Mouse (Mus musculus): Measurements from ENCODE around the gene Herpud1. TPM values are rescaled to one million over a fixed set of nuclear protein-coding genes. Genes with fewer than 3 reads are reported as not detected.

The Herpud1 gene
- total RNA-seq, 2 experiments from 2014 or later: 65.5 to 75.2 TPM

- DNase-seq (ENCODE audit: low spot score in 2 of 2): no peak
These were observed 13.2 kb upstream of the Herpud1 start for GRCm38 (mm10) chr8:94372955-94373599.

GRCm38 (mm10) chr8:94375551-94375991 is 10.7 kb upstream of the Herpud1 start:
- no peak for DNase-seq (ENCODE audit: low spot score in 2 of 2)

- DNase-seq (ENCODE audit: low spot score in 2 of 2): no peak
These were observed 10.1 kb upstream of the Herpud1 start for GRCm38 (mm10) chr8:94376176-94376575.

GRCm38 (mm10) chr8:94376580-94376979 is 9.7 kb upstream of the Herpud1 start:
- no peak for DNase-seq (ENCODE audit: low spot score in 2 of 2)

GRCm38 (mm10) chr8:94377031-94377430 is 9.2 kb upstream of the Herpud1 start:
- DNase-seq (ENCODE audit: low spot score in 2 of 2): no peak

GRCm38 (mm10) chr8:94377714-94378205 is 8.5 kb upstream of the Herpud1 start:
- DNase-seq (ENCODE audit: low spot score in 2 of 2): no peak

GRCm38 (mm10) chr8:94378763-94379415 is 7.3 kb upstream of the Herpud1 start:
- no peak for DNase-seq (ENCODE audit: low spot score in 2 of 2)

- DNase-seq (ENCODE audit: low spot score in 2 of 2): no peak
These were observed 6.6 kb upstream of the Herpud1 start for GRCm38 (mm10) chr8:94379686-94380085.

GRCm38 (mm10) chr8:94384166-94384565 is 2.1 kb upstream of the Herpud1 start:
- DNase-seq (ENCODE audit: low spot score in 2 of 2): no peak

GRCm38 (mm10) chr8:94385506-94386213 is 578 bp upstream of the Herpud1 start:
- no peak for DNase-seq (ENCODE audit: low spot score in 2 of 2)

GRCm38 (mm10) chr8:94387027-94387684 is 918 bp downstream of the Herpud1 start:
- peak; percentile 40 to 77 for DNase-seq (ENCODE audit: low spot score in 2 of 2)

- no peak for DNase-seq (ENCODE audit: low spot score in 2 of 2)
These were observed 1.5 kb downstream of the Herpud1 start for GRCm38 (mm10) chr8:94387785-94388184.

- DNase-seq (ENCODE audit: low spot score in 2 of 2): no peak
These were observed 3.3 kb downstream of the Herpud1 start for GRCm38 (mm10) chr8:94389531-94389930.

- DNase-seq (ENCODE audit: low spot score in 2 of 2): no peak
These were observed 4.2 kb downstream of the Herpud1 start for GRCm38 (mm10) chr8:94390429-94390828.

GRCm38 (mm10) chr8:94390910-94391309 is 4.7 kb downstream of the Herpud1 start:
- no peak for DNase-seq (ENCODE audit: low spot score in 2 of 2)

- peak in 1 of 2 experiments; percentile 21 for DNase-seq (ENCODE audit: low spot score in 2 of 2)
These were observed 5.9 kb downstream of the Herpud1 start for GRCm38 (mm10) chr8:94392147-94392546.

- no peak for DNase-seq (ENCODE audit: low spot score in 2 of 2)
These were observed 6.4 kb downstream of the Herpud1 start for GRCm38 (mm10) chr8:94392648-94393047.

GRCm38 (mm10) chr8:94395851-94396540 is 9.8 kb downstream of the Herpud1 start:
- DNase-seq (ENCODE audit: low spot score in 2 of 2): no peak

- DNase-seq (ENCODE audit: low spot score in 2 of 2): peak in 1 of 2 experiments; percentile 36
These were observed 10.9 kb downstream of the Herpud1 start for GRCm38 (mm10) chr8:94396964-94397657.

GRCm38 (mm10) chr8:94398587-94398986 is 12.3 kb downstream of the Herpud1 start:
- DNase-seq (ENCODE audit: low spot score in 2 of 2): no peak

Measured in adrenal gland, postnatal 4 days (tissue).